Mouse (Mus musculus) neural tube, embryonic 11.5 days (tissue): ENCODE measurements around the gene Sipa1l3. TPM values are rescaled to one million over a fixed set of nuclear protein-coding genes. Genes with fewer than 3 reads are reported as not detected.
A peak's percentile ranks its signal among the peaks of the same experiment; 100 is the strongest.

Experiments used
- ATAC-seq: fragments of 200-750 bp; cut with Nextera tagmentation; 2 replicates; pipeline ENCODE4 v1.8.0; 2017; ENCODE audit warnings: moderate number of reproducible peaks, mild to moderate bottlenecking, moderate TSS enrichment, moderate library complexity; ENCODE audit not compliant: insufficient read depth, low FRiP score, low TSS enrichment
- DNase-seq: peaks from one replicate; pipeline ENCODE4 v3.0.0-alpha.2; 2015; ENCODE audit warnings: low spot score
- H3K27ac ChIP-seq: fragments of 300-500 bp; sonication (generic); 2 replicates; pipeline ENCODE4 v1.5.1; 2014; ENCODE audit warnings: low read depth, mild to moderate bottlenecking, low read length
- H3K27me3 ChIP-seq: fragments of 300-500 bp; sonication (generic); 2 replicates; pipeline ENCODE4 v1.6.1; 2014; ENCODE audit warnings: mild to moderate bottlenecking, low read length, mixed read lengths; ENCODE audit not compliant: control insufficient read depth, insufficient read depth
- H3K36me3 ChIP-seq: fragments of 300-500 bp; sonication (generic); 2 replicates; pipeline ENCODE4 v1.6.1; 2014; ENCODE audit warnings: mild to moderate bottlenecking, low read length, moderate library complexity, mixed read lengths; ENCODE audit not compliant: control insufficient read depth, insufficient read depth
- H3K4me1 ChIP-seq: fragments of 300-500 bp; sonication (generic); 2 replicates; pipeline ENCODE4 v1.6.1; 2014; ENCODE audit warnings: low read length, mixed read lengths; ENCODE audit not compliant: control insufficient read depth, insufficient read depth
- H3K4me2 ChIP-seq: fragments of 300-500 bp; sonication (generic); 2 replicates; pipeline ENCODE4 v1.6.1; 2014; ENCODE audit warnings: low read depth, mild to moderate bottlenecking, moderate library complexity
- H3K4me3 ChIP-seq: fragments of 300-500 bp; sonication (generic); 2 replicates; pipeline ENCODE4 v1.5.1; 2014; ENCODE audit warnings: low read depth, low read length
- H3K9ac ChIP-seq: fragments of 300-500 bp; sonication (generic); 2 replicates; pipeline ENCODE4 v1.6.1; 2014; ENCODE audit warnings: mild to moderate bottlenecking, low read length
- H3K9me3 ChIP-seq: fragments of 300-500 bp; sonication (generic); 2 replicates; pipeline ENCODE4 v1.6.1; 2016; ENCODE audit warnings: low read length; ENCODE audit not compliant: control insufficient read depth
- WGBS: fragments of 180-500 bp; shearing (Covaris S2); extraction: QIAGEN DNeasy Blood & Tissue Kit; methylation state at CpG from one replicate; pipeline ENCODE4 v1.1.7; 2014; 5-methylcytosine and 5-hydroxymethylcytosine counted together
- polyA plus RNA-seq: library from polyadenylated mRNA; unstranded; fragments of >200 nt; fragmentation: Nextera tagmentation; extraction: Ambion mirVana; gene quantifications from 2 replicates; pipeline ENCODE4 v1.2.1, GENCODE M21; 2014

Gene Sipa1l3
- polyA plus RNA-seq, 1 experiment from 2014 or later, result 11.9 TPM

DNA sequence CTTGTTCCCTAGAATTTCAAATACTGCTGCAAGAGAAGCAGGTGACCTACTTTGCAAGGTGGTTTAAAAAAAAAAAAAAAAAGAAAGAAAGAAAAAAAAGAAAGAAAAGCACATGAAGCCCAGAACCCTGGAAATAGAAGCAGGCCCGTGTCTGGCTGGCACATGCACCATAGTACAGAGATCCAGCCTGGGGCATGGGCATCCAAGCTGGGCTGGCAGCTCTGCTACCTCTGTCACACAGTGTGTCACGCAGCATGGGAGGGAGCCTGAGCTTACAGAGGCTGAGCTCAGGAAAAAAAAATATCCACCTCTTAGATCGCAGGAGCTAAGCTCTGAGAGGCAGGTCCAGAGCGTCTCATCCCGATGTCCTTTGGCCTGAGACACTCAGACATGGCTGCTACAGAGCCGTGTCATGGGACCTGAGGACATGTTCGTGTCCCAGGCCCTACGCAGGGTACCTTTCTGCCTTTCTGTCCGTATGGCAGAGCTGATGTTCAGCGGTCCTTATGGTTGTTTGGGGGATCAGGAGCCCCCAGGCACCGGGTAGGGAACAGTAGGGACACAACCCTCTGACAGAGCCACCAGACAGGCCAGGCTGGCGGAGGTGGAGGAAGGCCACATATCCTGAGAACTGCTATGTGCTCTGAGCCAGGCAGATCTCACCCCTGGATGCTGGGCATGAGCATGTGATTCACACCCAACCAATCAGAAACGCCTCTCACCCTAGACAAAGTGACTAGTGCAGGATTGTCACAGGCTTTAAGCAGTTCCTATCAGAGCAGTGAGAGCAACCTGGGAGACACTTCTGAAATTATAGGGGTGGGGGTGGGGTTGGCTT, 151.1 kb downstream of the Sipa1l3 start:
- Histone ChIP-seq H3K9me3 (no peaks in the 10 kb centered on the region), H3K9ac (no peak overlapping the region), H3K4me1 (no peaks in the 10 kb centered on the region), H3K4me2 (no peak overlapping the region), H3K36me3 (no peaks in the 10 kb centered on the region), H3K4me3 (no peak overlapping the region), H3K27me3 (no peaks in the 10 kb centered on the region), H3K27ac (no peak overlapping the region; the same call in 1 of the 2 replicates)
- ATAC-seq, result peak; percentile 45; the same call in 1 of the 2 replicates
- 79% methylated on average over 13 of the region's 13 CpGs for WGBS
- DNase-seq, result no peak

DNA sequence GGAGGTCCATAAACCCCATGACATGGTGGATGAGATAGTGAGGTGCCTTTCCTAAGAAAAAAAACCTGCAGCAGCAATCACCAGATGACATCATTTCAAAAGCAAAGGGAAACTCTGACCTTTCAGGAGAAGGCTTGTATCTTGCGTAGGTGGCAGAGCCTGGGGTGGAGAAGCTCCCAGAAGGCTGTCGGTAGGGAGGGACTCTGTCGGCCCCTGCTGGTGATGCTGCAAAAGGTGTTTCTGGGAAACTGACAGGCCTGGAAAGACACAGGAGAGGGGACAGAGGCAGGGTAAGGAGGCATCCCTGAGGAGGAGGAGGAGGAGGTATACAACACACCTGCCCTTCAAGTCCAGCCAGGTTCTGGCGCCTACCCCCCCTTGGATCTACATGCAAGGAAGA, 154.4 kb downstream of the Sipa1l3 start:
- peak; percentile 35; the same call in 1 of the 2 replicates for ATAC-seq
- Histone ChIP-seq H3K27me3 (no peaks in the 10 kb centered on the region), H3K4me1 (no peaks in the 10 kb centered on the region), H3K36me3 (no peaks in the 10 kb centered on the region), H3K9ac (no peak overlapping the region), H3K4me3 (no peak overlapping the region), H3K4me2 (no peak overlapping the region), H3K9me3 (no peaks in the 10 kb centered on the region), H3K27ac (no peak overlapping the region)
- WGBS, result 35% methylated on average over 4 of the region's 4 CpGs
- peak; percentile 67 for DNase-seq

DNA sequence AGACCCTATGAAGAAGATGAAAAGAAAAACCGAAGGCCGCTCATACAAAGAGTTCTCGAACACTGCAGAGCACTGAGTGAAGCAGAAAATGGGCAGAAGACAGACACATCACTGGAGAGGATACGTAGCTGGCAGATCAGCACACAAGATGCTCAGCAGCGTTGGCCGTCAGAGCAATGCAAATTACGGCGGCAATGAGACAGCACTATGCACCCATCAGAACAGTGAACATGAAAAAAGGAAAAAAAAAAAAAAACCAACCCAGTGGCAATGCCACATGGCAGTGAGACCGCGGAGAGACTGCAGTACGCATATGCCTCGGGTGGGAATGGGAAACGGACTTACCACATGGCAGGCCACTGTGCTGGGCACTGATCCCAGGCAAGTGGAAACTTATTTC, 156.9 kb downstream of the Sipa1l3 start:
- Histone ChIP-seq H3K9ac (no peak overlapping the region), H3K4me1 (no peaks in the 10 kb centered on the region), H3K27ac (no peak overlapping the region), H3K4me3 (no peak overlapping the region), H3K4me2 (no peak overlapping the region), H3K9me3 (no peaks in the 10 kb centered on the region), H3K27me3 (no peaks in the 10 kb centered on the region), H3K36me3 (no peaks in the 10 kb centered on the region; the same call in 1 of the 2 replicates)
- 95% methylated on average over 13 of the region's 13 CpGs for WGBS
- DNase-seq (no peak), ATAC-seq (no peak)

DNA sequence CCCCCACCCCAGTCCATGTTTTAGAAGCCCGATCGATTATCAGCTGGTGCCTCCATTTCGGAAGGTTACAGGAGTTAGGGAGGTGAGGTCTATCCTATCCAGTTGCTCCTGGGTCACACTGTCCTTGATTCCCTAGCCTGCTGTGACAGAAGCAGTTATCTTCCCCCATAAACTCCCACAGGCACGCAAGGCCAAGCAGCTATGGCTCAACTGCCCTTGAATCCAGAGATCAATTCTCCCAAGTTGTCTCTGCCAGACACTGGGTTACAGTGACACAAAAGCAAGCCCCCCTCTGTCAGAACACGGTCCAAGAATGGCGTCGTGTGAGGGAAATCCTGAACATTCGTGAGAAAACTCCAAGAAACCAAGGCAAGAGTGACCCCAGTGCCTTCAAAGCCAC, 163.0 kb downstream of the Sipa1l3 start:
- Histone ChIP-seq H3K9me3 (no peaks in the 10 kb centered on the region), H3K27ac (no peak overlapping the region), H3K4me1 (no peaks in the 10 kb centered on the region), H3K27me3 (no peaks in the 10 kb centered on the region), H3K36me3 (no peaks in the 10 kb centered on the region; the same call in 1 of the 2 replicates), H3K4me2 (no peak overlapping the region), H3K9ac (no peak overlapping the region), H3K4me3 (no peak overlapping the region)
- WGBS, result 90% methylated on average over 8 of the region's 8 CpGs
- no peak for ATAC-seq
- no peak for DNase-seq

DNA sequence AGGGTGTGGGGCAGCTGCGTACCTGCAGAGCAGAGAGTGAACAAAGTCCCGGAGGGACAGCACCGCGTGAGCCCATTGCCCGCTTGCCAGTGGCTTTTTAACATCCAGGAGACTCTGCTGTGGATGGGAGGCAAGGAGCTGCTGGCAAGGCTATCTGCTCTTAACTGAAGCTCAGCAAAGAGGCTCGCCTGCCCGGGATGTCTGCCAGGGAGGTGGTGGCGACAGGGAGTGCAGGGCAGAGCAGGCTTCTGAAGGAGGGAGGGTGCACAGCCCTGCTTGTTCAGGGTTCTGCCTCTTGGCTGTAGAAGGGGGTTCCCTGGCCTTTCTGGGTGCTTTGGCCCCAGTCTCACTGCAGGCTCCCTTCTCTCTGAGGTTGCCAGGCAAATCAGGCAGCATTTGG, 164.3 kb downstream of the Sipa1l3 start:
- no peak overlapping the region for H3K27ac ChIP-seq
- 89% methylated on average over 8 of the region's 8 CpGs for WGBS
- no peaks in the 10 kb centered on the region for H3K4me1 ChIP-seq
- no peak for DNase-seq
- no peak overlapping the region for H3K4me2 ChIP-seq
- no peak overlapping the region for H3K4me3 ChIP-seq
- ATAC-seq, result no peak
- H3K36me3 ChIP-seq, result no peaks in the 10 kb centered on the region; the same call in 1 of the 2 replicates
- no peaks in the 10 kb centered on the region for H3K27me3 ChIP-seq
- no peak overlapping the region for H3K9ac ChIP-seq
- H3K9me3 ChIP-seq, result no peaks in the 10 kb centered on the region

DNA sequence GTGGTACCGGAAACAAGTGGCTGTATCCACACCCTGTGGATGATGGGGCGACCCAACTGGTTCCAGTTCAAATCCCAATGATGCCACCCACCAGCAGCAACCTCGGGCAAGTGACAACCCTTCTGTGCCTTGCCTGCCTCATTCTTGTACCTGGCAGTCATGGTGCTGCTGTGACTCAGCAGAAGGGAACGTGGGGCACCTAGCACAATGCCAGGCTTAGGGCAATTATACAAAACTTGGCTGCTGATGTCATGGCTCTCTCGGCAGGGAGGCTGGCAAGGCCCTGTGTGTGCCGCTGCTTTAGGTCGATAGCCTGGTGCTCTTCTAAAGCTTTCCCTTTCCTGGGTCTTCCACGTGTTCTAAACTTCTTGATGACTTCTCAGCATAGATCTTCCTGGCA, 166.2 kb downstream of the Sipa1l3 start:
- no peaks in the 10 kb centered on the region; the same call in 1 of the 2 replicates for H3K36me3 ChIP-seq
- ATAC-seq (no peak), DNase-seq (no peak)
- no peak overlapping the region for H3K4me2 ChIP-seq
- no peak overlapping the region for H3K27ac ChIP-seq
- WGBS, result 88% methylated on average over 8 of the region's 8 CpGs
- no peak overlapping the region for H3K4me3 ChIP-seq
- H3K4me1 ChIP-seq, result no peaks in the 10 kb centered on the region
- no peak overlapping the region for H3K9ac ChIP-seq
- no peaks in the 10 kb centered on the region for H3K9me3 ChIP-seq
- H3K27me3 ChIP-seq, result no peaks in the 10 kb centered on the region

DNA sequence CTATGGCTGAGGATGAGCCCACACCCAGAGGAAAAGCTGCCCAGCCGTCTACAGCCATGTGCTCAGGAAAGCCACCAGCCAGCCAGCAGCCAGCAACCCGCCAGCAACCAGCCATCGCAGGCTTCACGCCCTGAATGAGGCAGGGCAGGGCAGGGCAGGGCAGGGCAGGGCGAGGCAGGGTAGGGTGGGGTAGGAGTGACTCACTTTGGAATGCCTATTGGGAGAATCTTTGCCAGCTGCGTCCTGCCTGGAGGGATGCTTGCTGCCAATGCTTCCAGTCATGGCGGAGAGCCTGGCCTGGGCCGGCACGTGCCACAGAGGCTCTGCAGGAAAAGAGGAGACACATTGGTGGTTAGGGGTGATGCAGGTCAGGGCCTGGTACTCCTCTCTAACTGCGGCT, 168.0 kb downstream of the Sipa1l3 start:
- H3K27me3 ChIP-seq, result no peaks in the 10 kb centered on the region
- DNase-seq (no peak), ATAC-seq (no peak)
- no peaks in the 10 kb centered on the region; the same call in 1 of the 2 replicates for H3K36me3 ChIP-seq
- no peak overlapping the region for H3K9ac ChIP-seq
- no peak overlapping the region for H3K4me2 ChIP-seq
- WGBS, result 90% methylated on average over 10 of the region's 10 CpGs
- no peaks in the 10 kb centered on the region for H3K4me1 ChIP-seq
- H3K9me3 ChIP-seq, result no peaks in the 10 kb centered on the region
- H3K4me3 ChIP-seq, result no peak overlapping the region
- no peak overlapping the region for H3K27ac ChIP-seq

DNA sequence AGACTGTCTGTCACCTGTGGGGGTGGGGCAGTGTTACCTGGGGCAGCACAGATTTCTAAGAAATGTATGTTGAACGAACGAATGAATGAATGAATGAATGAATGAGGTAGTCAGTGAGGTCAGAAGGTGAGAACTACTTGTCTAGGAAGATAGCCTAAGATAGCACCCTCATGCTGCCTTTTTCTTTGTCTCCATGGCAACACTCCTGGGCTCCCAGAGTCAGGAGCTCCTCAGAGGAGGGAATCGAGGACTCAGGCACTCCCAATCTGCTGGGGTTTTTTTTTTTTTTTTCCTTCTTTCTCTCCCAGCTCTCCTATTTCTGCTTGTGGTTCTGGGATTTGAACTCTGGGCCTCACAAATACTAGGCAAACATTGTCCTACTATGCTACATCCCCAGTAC, 172.2 kb downstream of the Sipa1l3 start:
- Histone ChIP-seq H3K36me3 (no peaks in the 10 kb centered on the region; the same call in 1 of the 2 replicates), H3K4me3 (no peak overlapping the region), H3K27ac (no peak overlapping the region), H3K27me3 (no peaks in the 10 kb centered on the region), H3K9ac (no peak overlapping the region), H3K4me1 (no peaks in the 10 kb centered on the region), H3K9me3 (no peaks in the 10 kb centered on the region), H3K4me2 (no peak overlapping the region)
- WGBS, result 69% methylated on average over 3 of the region's 3 CpGs
- no peak for DNase-seq
- no peak for ATAC-seq

DNA sequence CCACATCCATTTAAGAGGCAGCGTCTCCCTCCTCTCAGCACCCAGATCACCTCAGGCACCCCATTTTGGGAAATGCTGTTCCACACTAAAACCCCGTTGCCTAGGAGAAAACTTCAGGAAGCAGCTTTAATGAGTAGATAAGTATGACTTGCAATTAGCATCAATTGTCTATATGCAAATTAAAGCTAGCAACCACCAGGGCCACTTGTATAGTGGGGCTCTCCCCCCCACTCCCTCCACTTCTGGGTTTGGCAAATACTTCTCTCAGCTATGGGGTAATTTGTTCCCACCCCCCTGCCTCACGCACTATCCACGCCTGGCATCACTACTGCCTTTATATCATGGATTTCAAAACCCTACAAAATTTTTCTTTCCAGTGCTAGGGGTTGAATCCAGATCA, 172.9 kb downstream of the Sipa1l3 start:
- H3K27me3 ChIP-seq, result no peaks in the 10 kb centered on the region
- no peaks in the 10 kb centered on the region; the same call in 1 of the 2 replicates for H3K36me3 ChIP-seq
- H3K27ac ChIP-seq, result no peak overlapping the region
- no peaks in the 10 kb centered on the region for H3K4me1 ChIP-seq
- no peak overlapping the region for H3K4me3 ChIP-seq
- no peak overlapping the region for H3K4me2 ChIP-seq
- DNase-seq, result no peak
- 75% methylated on average over 4 of the region's 4 CpGs for WGBS
- H3K9me3 ChIP-seq, result no peaks in the 10 kb centered on the region
- no peak overlapping the region for H3K9ac ChIP-seq
- ATAC-seq, result no peak
